Mouse (Mus musculus): ENCODE data around the gene Zfp398. TPM values are rescaled to one million over a fixed set of nuclear protein-coding genes. Genes with fewer than 3 reads are reported as not detected.

The Zfp398 gene
- polyA plus RNA-seq (2014; fragmentation: Nextera tagmentation; extraction: Ambion mirVana) = 3.9 and 4.7 TPM in 2 replicates

GRCm38 (mm10) chr6:47835482-47835983 is at the start of gene Zfp398:
Gene Zfp398, plus strand, starts transcription at chr6:47835661.
- Histone ChIP-seq H3K4me2 (ENCODE audit: low read length) (peak within 1 kb of the TSS; percentile 79), H3K4me3 (ENCODE audit: control insufficient read depth in 1 of 2, insufficient read depth in 1 of 2, low read depth in 1 of 2, low read length in 2 of 2) (peak within 1 kb of the TSS; percentile 73 to 92), H3K27me3 (ENCODE audit: control insufficient read depth, insufficient read depth, low read length) (0 out of 2 replicates have a peak, but pooled peaks cover 4% of the 10 kb centered on the region), H3K9ac (ENCODE audit: low read length) (peak within 1 kb of the TSS; percentile 95), H3K4me1 (ENCODE audit: control insufficient read depth in 2 of 2, insufficient read depth in 2 of 2, low read length in 2 of 2) (peaks cover 4 to 17% of the 10 kb centered on the region in 2 experiments), H3K36me3 (ENCODE audit: control insufficient read depth, insufficient read depth, low read length) (0 out of 2 replicates have a peak, but pooled peaks cover 6% of the 10 kb centered on the region), H3K27ac (replicated peaks in 1 of 2; ENCODE audit: control insufficient read depth in 1 of 2, insufficient read depth in 1 of 2, low read depth in 2 of 2, low read length in 2 of 2) (peak within 1 kb of the TSS; percentile 66 to 87), H3K9me3 (ENCODE audit: control insufficient read depth, low read length) (no peaks in the 10 kb centered on the region)
- ATAC-seq (ENCODE audit: insufficient number of reproducible peaks, insufficient read depth, low FRiP score, low read depth) = peak; percentile 94
- 1% methylated on average over 52 of the region's 52 CpGs for WGBS

GRCm38 (mm10) chr6:47787941-47788736 is 47.3 kb upstream of the Zfp398 start:
- H3K4me2 ChIP-seq (ENCODE audit: low read length) = peak overlapping the region; percentile 68
- H3K9me3 ChIP-seq (ENCODE audit: control insufficient read depth, low read length) = no peaks in the 10 kb centered on the region
- ATAC-seq (ENCODE audit: insufficient number of reproducible peaks, insufficient read depth, low FRiP score, low read depth) = peak; percentile 83
- peak overlapping the region; percentile 92 to 100 for H3K27ac ChIP-seq (replicated peaks in 1 of 2; ENCODE audit: control insufficient read depth in 1 of 2, insufficient read depth in 1 of 2, low read depth in 2 of 2, low read length in 2 of 2)
- H3K27me3 ChIP-seq (ENCODE audit: control insufficient read depth, insufficient read depth, low read length) = no peaks in the 10 kb centered on the region
- 1% methylated on average over 18 of the region's 18 CpGs for WGBS
- no peaks in the 10 kb centered on the region for H3K36me3 ChIP-seq (ENCODE audit: control insufficient read depth, insufficient read depth, low read length)
- H3K9ac ChIP-seq (ENCODE audit: low read length) = peak overlapping the region; percentile 83
- peak overlapping the region; percentile 55 to 95 for H3K4me3 ChIP-seq (ENCODE audit: control insufficient read depth in 1 of 2, insufficient read depth in 1 of 2, low read depth in 1 of 2, low read length in 2 of 2)
- peaks cover 0 to 3% of the 10 kb centered on the region in 2 experiments; a peak in 1 of 4 replicates for H3K4me1 ChIP-seq (ENCODE audit: control insufficient read depth in 2 of 2, insufficient read depth in 2 of 2, low read length in 2 of 2)

- Histone ChIP-seq H3K27me3 (ENCODE audit: control insufficient read depth, insufficient read depth, low read length) (no peaks in the 10 kb centered on the region), H3K9ac (ENCODE audit: low read length) (peak overlapping the region; percentile 83), H3K4me2 (ENCODE audit: low read length) (peak overlapping the region; percentile 68), H3K27ac (replicated peaks in 1 of 2; ENCODE audit: control insufficient read depth in 1 of 2, insufficient read depth in 1 of 2, low read depth in 2 of 2, low read length in 2 of 2) (peak overlapping the region; percentile 92 to 100), H3K9me3 (ENCODE audit: control insufficient read depth, low read length) (no peaks in the 10 kb centered on the region), H3K4me3 (ENCODE audit: control insufficient read depth in 1 of 2, insufficient read depth in 1 of 2, low read depth in 1 of 2, low read length in 2 of 2) (peak overlapping the region; percentile 55 to 95; a peak in 3 of 4 replicates), H3K4me1 (ENCODE audit: control insufficient read depth in 2 of 2, insufficient read depth in 2 of 2, low read length in 2 of 2) (peaks cover 0 to 3% of the 10 kb centered on the region in 2 experiments; a peak in 1 of 4 replicates), H3K36me3 (ENCODE audit: control insufficient read depth, insufficient read depth, low read length) (no peaks in the 10 kb centered on the region)
- ATAC-seq (ENCODE audit: insufficient number of reproducible peaks, insufficient read depth, low FRiP score, low read depth) = no peak
- WGBS = 34% methylated on average over 3 of the region's 3 CpGs
These were observed 46.6 kb upstream of the Zfp398 start for GRCm38 (mm10) chr6:47788821-47789220.

GRCm38 (mm10) chr6:47790745-47791144 is 44.7 kb upstream of the Zfp398 start:
- WGBS = 40% methylated on average over 2 of the region's 2 CpGs
- H3K36me3 ChIP-seq (ENCODE audit: control insufficient read depth, insufficient read depth, low read length) = peaks cover 14% of the 10 kb centered on the region
- no peak for ATAC-seq (ENCODE audit: insufficient number of reproducible peaks, insufficient read depth, low FRiP score, low read depth)

GRCm38 (mm10) chr6:47792533-47792932 is 42.9 kb upstream of the Zfp398 start:
- Histone ChIP-seq H3K27ac (replicated peaks in 1 of 2; ENCODE audit: control insufficient read depth in 1 of 2, insufficient read depth in 1 of 2, low read depth in 2 of 2, low read length in 2 of 2) (no peak overlapping the region), H3K9ac (ENCODE audit: low read length) (no peak overlapping the region), H3K27me3 (ENCODE audit: control insufficient read depth, insufficient read depth, low read length) (no peaks in the 10 kb centered on the region), H3K9me3 (ENCODE audit: control insufficient read depth, low read length) (no peaks in the 10 kb centered on the region), H3K4me2 (ENCODE audit: low read length) (no peak overlapping the region), H3K4me1 (ENCODE audit: control insufficient read depth in 2 of 2, insufficient read depth in 2 of 2, low read length in 2 of 2) (peaks cover 0 to 3% of the 10 kb centered on the region in 2 experiments; a peak in 1 of 4 replicates), H3K36me3 (ENCODE audit: control insufficient read depth, insufficient read depth, low read length) (peaks cover 31% of the 10 kb centered on the region), H3K4me3 (ENCODE audit: control insufficient read depth in 1 of 2, insufficient read depth in 1 of 2, low read depth in 1 of 2, low read length in 2 of 2) (no peak overlapping the region)
- no peak for ATAC-seq (ENCODE audit: insufficient number of reproducible peaks, insufficient read depth, low FRiP score, low read depth)
- WGBS = 86% methylated on average over 2 of the region's 2 CpGs

More at GRCm38 (mm10) chr6:47790745-47791144, 44.7 kb upstream of the Zfp398 start:
- no peak overlapping the region for H3K4me2 ChIP-seq (ENCODE audit: low read length)
- H3K27me3 ChIP-seq (ENCODE audit: control insufficient read depth, insufficient read depth, low read length) = no peaks in the 10 kb centered on the region
- H3K9ac ChIP-seq (ENCODE audit: low read length) = no peak overlapping the region
- H3K4me3 ChIP-seq (ENCODE audit: control insufficient read depth in 1 of 2, insufficient read depth in 1 of 2, low read depth in 1 of 2, low read length in 2 of 2) = no peak overlapping the region
- no peaks in the 10 kb centered on the region for H3K9me3 ChIP-seq (ENCODE audit: control insufficient read depth, low read length)
- H3K27ac ChIP-seq (replicated peaks in 1 of 2; ENCODE audit: control insufficient read depth in 1 of 2, insufficient read depth in 1 of 2, low read depth in 2 of 2, low read length in 2 of 2) = no peak overlapping the region
- H3K4me1 ChIP-seq (ENCODE audit: control insufficient read depth in 2 of 2, insufficient read depth in 2 of 2, low read length in 2 of 2) = peaks cover 0 to 3% of the 10 kb centered on the region in 2 experiments; a peak in 1 of 4 replicates

GRCm38 (mm10) chr6:47793284-47793683 is 42.2 kb upstream of the Zfp398 start:
- peaks cover 0 to 3% of the 10 kb centered on the region in 2 experiments; a peak in 1 of 4 replicates for H3K4me1 ChIP-seq (ENCODE audit: control insufficient read depth in 2 of 2, insufficient read depth in 2 of 2, low read length in 2 of 2)
- H3K36me3 ChIP-seq (ENCODE audit: control insufficient read depth, insufficient read depth, low read length) = peaks cover 38% of the 10 kb centered on the region
- no peak overlapping the region for H3K27ac ChIP-seq (replicated peaks in 1 of 2; ENCODE audit: control insufficient read depth in 1 of 2, insufficient read depth in 1 of 2, low read depth in 2 of 2, low read length in 2 of 2)
- no peak overlapping the region for H3K4me3 ChIP-seq (ENCODE audit: control insufficient read depth in 1 of 2, insufficient read depth in 1 of 2, low read depth in 1 of 2, low read length in 2 of 2)
- WGBS = 59% methylated on average over 5 of the region's 5 CpGs
- H3K27me3 ChIP-seq (ENCODE audit: control insufficient read depth, insufficient read depth, low read length) = no peaks in the 10 kb centered on the region
- H3K4me2 ChIP-seq (ENCODE audit: low read length) = no peak overlapping the region
- no peak for ATAC-seq (ENCODE audit: insufficient number of reproducible peaks, insufficient read depth, low FRiP score, low read depth)
- H3K9me3 ChIP-seq (ENCODE audit: control insufficient read depth, low read length) = no peaks in the 10 kb centered on the region
- no peak overlapping the region for H3K9ac ChIP-seq (ENCODE audit: low read length)

GRCm38 (mm10) chr6:47794106-47794830 is 41.2 kb upstream of the Zfp398 start:
- Histone ChIP-seq H3K9ac (ENCODE audit: low read length) (no peak overlapping the region), H3K4me3 (ENCODE audit: control insufficient read depth in 1 of 2, insufficient read depth in 1 of 2, low read depth in 1 of 2, low read length in 2 of 2) (no peak overlapping the region), H3K27me3 (ENCODE audit: control insufficient read depth, insufficient read depth, low read length) (no peaks in the 10 kb centered on the region), H3K27ac (replicated peaks in 1 of 2; ENCODE audit: control insufficient read depth in 1 of 2, insufficient read depth in 1 of 2, low read depth in 2 of 2, low read length in 2 of 2) (no peak overlapping the region), H3K4me2 (ENCODE audit: low read length) (no peak overlapping the region), H3K9me3 (ENCODE audit: control insufficient read depth, low read length) (no peaks in the 10 kb centered on the region), H3K36me3 (ENCODE audit: control insufficient read depth, insufficient read depth, low read length) (peaks cover 48% of the 10 kb centered on the region), H3K4me1 (ENCODE audit: control insufficient read depth in 2 of 2, insufficient read depth in 2 of 2, low read length in 2 of 2) (no peaks in the 10 kb centered on the region)
- ATAC-seq (ENCODE audit: insufficient number of reproducible peaks, insufficient read depth, low FRiP score, low read depth) = no peak
- 59% methylated on average over 10 of the region's 10 CpGs for WGBS

Data from heart, embryonic 14.5 days (tissue).